Mouse (Mus musculus): ENCODE data around the gene 9930111J21Rik2.
"Not testable (repeated sequence)": the region's sequence is repeated elsewhere in the genome, so short reads cannot be mapped to it uniquely, and the experiment has no call there.

Gene 9930111J21Rik2

GRCm38 (mm10) chr11:49051093-49051891 is at the start of gene 9930111J21Rik2:
TSS of gene 9930111J21Rik2 (minus strand) at chr11:49051242.
- not testable (repeated sequence) for DNase-seq (ENCODE audit: low spot score in 2 of 2)

GRCm38 (mm10) chr11:49100409-49100808 is 49.4 kb upstream of the 9930111J21Rik2 start:
- DNase-seq (ENCODE audit: low spot score in 2 of 2), result no peak

GRCm38 (mm10) chr11:49095367-49095766 is 44.3 kb upstream of the 9930111J21Rik2 start:
- no peak for DNase-seq (ENCODE audit: low spot score in 2 of 2)

- peak; percentile 53 to 64 for DNase-seq (ENCODE audit: low spot score in 2 of 2)
Observed at GRCm38 (mm10) chr11:49093861-49094660, 43.0 kb upstream of the 9930111J21Rik2 start.

- DNase-seq (ENCODE audit: low spot score in 2 of 2), result no peak
Observed at GRCm38 (mm10) chr11:49092786-49093185, 41.7 kb upstream of the 9930111J21Rik2 start.

GRCm38 (mm10) chr11:49092053-49092586 is 41.1 kb upstream of the 9930111J21Rik2 start:
- no peak for DNase-seq (ENCODE audit: low spot score in 2 of 2)

- DNase-seq (ENCODE audit: low spot score in 2 of 2), result no peak
Observed at GRCm38 (mm10) chr11:49091171-49091570, 40.1 kb upstream of the 9930111J21Rik2 start.

- DNase-seq (ENCODE audit: low spot score in 2 of 2), result no peak
Observed at GRCm38 (mm10) chr11:49090551-49090950, 39.5 kb upstream of the 9930111J21Rik2 start.

GRCm38 (mm10) chr11:49089735-49090507 is 38.9 kb upstream of the 9930111J21Rik2 start:
- DNase-seq (ENCODE audit: low spot score in 2 of 2), result no peak

GRCm38 (mm10) chr11:49088990-49089652 is 38.1 kb upstream of the 9930111J21Rik2 start:
- DNase-seq (ENCODE audit: low spot score in 2 of 2), result no peak

- peak; percentile 66 for DNase-seq (ENCODE audit: low spot score in 2 of 2)
Observed at GRCm38 (mm10) chr11:49087830-49088616, 37.0 kb upstream of the 9930111J21Rik2 start.

GRCm38 (mm10) chr11:49086858-49087361 is 35.9 kb upstream of the 9930111J21Rik2 start:
- DNase-seq (ENCODE audit: low spot score in 2 of 2), result no peak

GRCm38 (mm10) chr11:49084875-49085274 is 33.8 kb upstream of the 9930111J21Rik2 start:
- peak in 1 of 2 experiments; percentile 58 for DNase-seq (ENCODE audit: low spot score in 2 of 2)

GRCm38 (mm10) chr11:49084385-49084784 is 33.3 kb upstream of the 9930111J21Rik2 start:
- DNase-seq (ENCODE audit: low spot score in 2 of 2), result no peak

GRCm38 (mm10) chr11:49083808-49084207 is 32.8 kb upstream of the 9930111J21Rik2 start:
- DNase-seq (ENCODE audit: low spot score in 2 of 2), result no peak

- DNase-seq (ENCODE audit: low spot score in 2 of 2), result no peak
Observed at GRCm38 (mm10) chr11:49083146-49083545, 32.1 kb upstream of the 9930111J21Rik2 start.

- DNase-seq (ENCODE audit: low spot score in 2 of 2), result no peak
Observed at GRCm38 (mm10) chr11:49081886-49082285, 30.8 kb upstream of the 9930111J21Rik2 start.

GRCm38 (mm10) chr11:49081356-49081755 is 30.3 kb upstream of the 9930111J21Rik2 start:
- DNase-seq (ENCODE audit: low spot score in 2 of 2), result no peak

GRCm38 (mm10) chr11:49080636-49081035 is 29.6 kb upstream of the 9930111J21Rik2 start:
- no peak for DNase-seq (ENCODE audit: low spot score in 2 of 2)

GRCm38 (mm10) chr11:49078719-49079118 is 27.7 kb upstream of the 9930111J21Rik2 start:
- DNase-seq (ENCODE audit: low spot score in 2 of 2), result no peak

Measured in thymus, postnatal 10 days (tissue).